Mouse (Mus musculus) heart, postnatal 0 days (tissue): ENCODE results near the gene Cspg5.

Experiments used
- CTCF ChIP-seq: IDR thresholded peaks from 2 replicates; pipeline ENCODE4 v1.5.1; 2016; ENCODE audit warnings: antibody characterized with exemption, control low read depth, low read depth
- EP300 ChIP-seq: IDR thresholded peaks from 2 replicates; pipeline ENCODE4 v1.6.1; 2016; ENCODE audit warnings: antibody characterized with exemption, low read depth

GRCm38 (mm10) chr9:110205526-110206404 is 37.8 kb upstream of the Cspg5 start:
- TF ChIP-seq EP300 (no peak), CTCF (no peak)
